Mouse (Mus musculus): ENCODE measurements at regions not wholly inside any gene's neighbourhood (a gene's known extent, or its start where the extent isn't known, plus 50 kb on each side); places are given as distances from the start of the nearest gene placed in this dataset.

DNA sequence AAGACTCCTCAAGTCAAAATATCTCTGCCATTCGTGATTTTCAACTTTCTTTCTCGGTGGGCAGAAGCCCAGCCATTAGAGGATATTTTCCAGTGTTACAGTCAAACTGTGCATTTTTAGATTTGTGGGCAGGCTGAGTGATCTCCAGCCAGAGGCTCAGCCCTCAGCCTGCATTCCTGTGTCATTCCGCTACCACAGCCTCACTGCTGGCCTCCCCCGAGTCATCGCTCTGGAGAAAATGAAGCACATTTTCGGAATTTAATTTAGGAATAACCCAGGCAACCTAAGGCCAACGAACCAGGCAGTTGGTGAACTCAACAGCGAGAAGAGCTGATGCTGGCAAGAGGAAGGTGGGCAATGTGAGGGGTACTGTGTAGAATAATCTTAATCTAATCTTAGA, 80.9 kb upstream of the Nudt7 start:
- DNase-seq (ENCODE audit: low spot score in 2 of 2) = no peak

DNA sequence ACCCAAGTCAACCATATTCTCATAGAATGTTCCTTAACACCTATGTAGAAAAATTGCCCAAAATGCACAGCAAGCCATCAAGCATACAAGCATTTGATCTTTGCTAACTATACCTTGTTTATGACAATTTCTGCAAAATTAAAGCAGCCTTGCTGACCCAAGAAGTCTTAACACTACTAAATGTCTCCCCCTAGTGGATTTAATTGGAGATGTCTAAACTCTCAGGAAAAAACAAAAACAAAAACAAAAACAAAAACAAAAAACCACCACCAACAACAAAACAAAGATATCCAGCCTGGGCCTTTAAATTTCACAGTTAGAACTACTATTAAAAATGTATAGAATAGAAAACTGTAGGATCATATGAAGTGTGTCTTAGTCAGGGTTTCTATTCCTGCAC, 69.8 kb upstream of the Nudt7 start:
- no peak for DNase-seq (ENCODE audit: low spot score in 2 of 2)

DNA sequence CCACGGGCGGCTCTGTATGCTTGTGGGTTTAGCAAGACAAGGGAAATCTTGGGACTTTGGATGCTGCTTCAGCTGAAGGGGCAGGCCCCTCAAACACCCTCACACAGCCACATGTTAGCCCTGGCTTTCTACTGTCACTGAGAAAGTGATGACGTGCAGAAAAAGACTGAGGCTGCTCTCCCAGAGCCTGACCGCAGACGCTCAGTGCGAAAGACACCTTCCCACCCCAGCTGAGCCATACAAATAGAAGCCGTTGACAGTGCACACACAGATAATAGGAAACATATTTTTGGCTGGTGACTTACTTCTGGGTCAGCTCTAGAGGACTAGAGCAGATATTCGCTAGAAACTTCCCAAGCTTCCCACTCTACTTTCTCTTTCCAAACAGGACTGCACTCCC, 61.0 kb upstream of the Nudt7 start:
- DNase-seq (ENCODE audit: low spot score in 2 of 2) = no peak

DNA sequence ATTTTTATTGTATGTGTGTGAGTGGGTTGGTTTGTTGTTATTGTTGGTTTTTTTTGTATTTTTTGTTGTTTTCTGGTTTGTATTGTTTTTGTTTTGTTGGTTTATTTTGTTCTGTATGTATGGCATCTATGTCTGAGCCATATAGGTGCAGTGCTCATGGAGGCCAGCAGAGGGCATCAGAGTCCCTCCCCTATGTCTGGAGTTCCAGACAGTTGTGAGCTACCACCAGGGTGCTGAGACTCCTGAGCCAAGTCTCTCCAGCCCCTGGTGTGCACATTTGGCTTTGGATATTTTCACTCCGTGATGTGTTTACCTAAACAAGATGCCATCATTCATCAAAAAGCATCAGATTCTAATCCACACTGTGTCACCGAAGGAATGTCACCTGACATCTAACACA, 59.2 kb upstream of the Nudt7 start:
- no peak for DNase-seq (ENCODE audit: low spot score in 2 of 2)

DNA sequence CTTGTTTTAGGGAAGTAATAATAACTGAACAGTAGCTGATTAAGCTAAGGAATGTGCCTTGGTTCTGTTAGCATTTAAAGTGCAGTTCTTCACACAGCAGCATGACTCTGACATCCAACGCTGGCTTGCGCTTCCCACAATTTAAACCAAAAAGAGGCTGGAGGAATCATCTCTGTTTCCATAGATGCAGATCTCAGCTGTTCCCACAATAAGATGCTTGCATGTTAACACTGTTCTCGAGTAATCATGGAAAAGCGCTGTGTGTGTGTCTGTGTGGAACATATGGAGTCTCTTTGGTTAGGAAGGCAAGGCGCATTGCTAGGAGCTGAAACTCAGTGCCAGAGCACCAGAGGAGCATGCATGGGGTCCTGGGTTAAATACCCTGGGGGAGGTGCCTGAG, 56.7 kb upstream of the Nudt7 start:
- DNase-seq (ENCODE audit: low spot score in 2 of 2) = no peak

DNA sequence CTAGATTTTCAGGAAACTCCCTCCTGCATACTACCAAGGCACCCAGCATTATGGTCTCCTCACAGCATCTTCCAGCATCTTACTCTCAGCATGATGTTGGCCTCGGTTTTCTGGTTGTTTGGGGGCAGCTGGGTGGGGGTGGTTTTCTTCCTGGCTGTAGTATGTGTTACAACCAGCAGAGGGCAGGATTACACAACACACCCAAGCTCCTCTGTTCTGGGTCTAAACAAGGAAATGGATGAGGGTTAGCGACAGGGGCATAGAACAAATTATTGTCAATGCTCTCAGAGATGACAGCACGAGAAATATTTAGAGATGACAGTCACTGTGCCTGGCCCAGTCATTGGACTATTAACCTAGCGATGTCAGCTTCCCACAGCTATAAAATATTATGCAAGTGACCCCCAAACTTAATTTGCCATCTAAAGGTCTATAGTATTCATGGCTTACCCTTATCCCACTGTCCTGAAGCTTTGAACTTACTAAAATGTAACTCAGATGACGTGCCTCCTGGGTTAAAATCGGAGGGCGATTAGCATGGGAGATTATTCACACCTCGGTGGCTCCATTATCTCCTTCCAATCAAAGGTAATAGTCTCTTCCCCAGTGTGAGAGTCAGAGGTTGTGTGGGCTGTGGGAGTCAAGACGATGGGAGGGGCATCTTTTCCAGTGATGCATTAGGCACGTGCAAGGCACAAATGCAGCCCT, 52.2 kb upstream of the Nudt7 start:
- peak in 1 of 2 experiments; percentile 7 for DNase-seq (ENCODE audit: low spot score in 2 of 2)

GRCm38 (mm10) chr8:114081757-114082059, 51.6 kb upstream of the Nudt7 start:
- no peak for DNase-seq (ENCODE audit: low spot score in 2 of 2)

Measured in adrenal gland, postnatal 4 days (tissue).